Mouse (Mus musculus) forebrain, embryonic 15.5 days (tissue): Measurements from ENCODE around the gene Rnf157. TPM values are rescaled to one million over a fixed set of nuclear protein-coding genes. Genes with fewer than 3 reads are reported as not detected.

ENCODE experiments used
- ATAC-seq: fragments of 200-750 bp; cut with Nextera tagmentation; replicated peaks from 2 replicates; pipeline ENCODE4 v1.8.0; 2017; ENCODE audit warnings: mild to moderate bottlenecking, moderate TSS enrichment, moderate library complexity
- H3K27ac ChIP-seq: fragments of 300-500 bp; sonication (generic); replicated peaks from 2 replicates; pipeline ENCODE4 v1.5.1; 2015; ENCODE audit warnings: mild to moderate bottlenecking, inconsistent platforms
- H3K27me3 ChIP-seq: fragments of 300-500 bp; sonication (generic); 2 replicates; pipeline ENCODE4 v1.6.1; 2015; ENCODE audit warnings: inconsistent platforms
- H3K36me3 ChIP-seq: fragments of 300-500 bp; sonication (generic); 2 replicates; pipeline ENCODE4 v1.6.1; 2015; ENCODE audit warnings: mild to moderate bottlenecking, inconsistent platforms
- H3K4me1 ChIP-seq: fragments of 300-500 bp; sonication (generic); 2 replicates; pipeline ENCODE4 v1.6.1; 2015; ENCODE audit warnings: inconsistent platforms
- H3K4me2 ChIP-seq: fragments of 300-500 bp; sonication (generic); replicated peaks from 2 replicates; pipeline ENCODE4 v1.6.1; 2015; ENCODE audit warnings: mild to moderate bottlenecking, inconsistent platforms
- H3K4me3 ChIP-seq: fragments of 300-500 bp; sonication (generic); 2 replicates; pipeline ENCODE4 v1.5.1; 2015; ENCODE audit warnings: mild to moderate bottlenecking, inconsistent platforms
- H3K9ac ChIP-seq: fragments of 300-500 bp; sonication (generic); replicated peaks from 2 replicates; pipeline ENCODE4 v1.6.1; 2015; ENCODE audit warnings: mild to moderate bottlenecking, inconsistent platforms
- H3K9me3 ChIP-seq: fragments of 300-500 bp; sonication (generic); 2 replicates; pipeline ENCODE4 v1.6.1; 2016; ENCODE audit warnings: inconsistent platforms
- WGBS: fragments of 180-500 bp; shearing (Covaris S2); methylation state at CpG from one replicate; pipeline ENCODE4 v1.1.7; 2015; ENCODE audit warnings: mixed read lengths; 5-methylcytosine and 5-hydroxymethylcytosine counted together
- polyA plus RNA-seq: library from polyadenylated mRNA; unstranded; fragments of >200 nt; fragmentation: Nextera tagmentation; extraction: Ambion mirVana; gene quantifications from 2 replicates; pipeline ENCODE4 v1.2.1, GENCODE M21; 2015

The Rnf157 gene
- polyA plus RNA-seq, result 53.4 and 55.6 TPM in 2 replicates

DNA sequence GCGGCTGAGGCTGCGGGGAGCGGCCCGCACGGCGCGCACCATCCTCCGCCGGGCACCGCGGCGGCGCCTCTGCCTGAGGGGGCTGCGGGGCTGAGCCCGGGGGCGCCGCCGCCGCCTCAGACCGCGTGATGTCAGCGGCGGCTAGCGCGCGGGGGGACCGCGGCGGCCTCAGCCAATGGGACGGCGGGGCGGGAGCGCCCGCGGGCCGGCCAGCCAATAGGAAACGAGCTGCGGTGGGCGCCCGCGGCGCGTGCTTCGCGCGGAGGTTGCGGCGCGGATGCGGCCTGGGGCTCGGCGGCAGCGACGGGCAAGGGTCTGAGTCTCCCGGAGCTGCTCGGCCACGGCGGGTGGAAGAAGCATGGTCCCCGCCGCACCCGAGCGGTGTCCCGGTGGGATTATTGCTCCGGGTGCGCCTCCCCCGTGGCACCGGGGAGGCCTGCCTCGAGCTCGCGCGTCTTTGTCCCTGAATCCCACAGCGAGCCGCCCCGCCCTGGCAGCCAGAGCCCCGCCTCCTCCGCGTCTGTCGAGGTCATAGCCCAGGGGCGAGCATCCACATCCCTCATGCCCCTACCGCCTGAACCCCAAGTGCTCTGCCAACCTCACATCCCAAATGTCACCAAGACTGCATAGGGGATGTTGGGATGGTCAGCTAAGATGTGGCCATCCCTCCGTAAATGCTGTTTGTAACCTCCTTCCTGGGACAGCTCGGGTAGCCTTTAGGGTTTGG, at the start of gene Rnf157:
Gene Rnf157, minus strand, starts transcription at position 129 of the 727 bp plus-strand sequence.
- Histone ChIP-seq H3K4me2 (peak within 1 kb of the TSS; percentile 92), H3K9ac (peak within 1 kb of the TSS; percentile 95), H3K9me3 (no peaks in the 10 kb centered on the region), H3K4me1 (peaks cover 23% of the 10 kb centered on the region), H3K27me3 (no peaks in the 10 kb centered on the region), H3K36me3 (no peaks in the 10 kb centered on the region), H3K27ac (peak within 1 kb of the TSS; percentile 95), H3K4me3 (peak within 1 kb of the TSS; percentile 83)
- ATAC-seq, result peak; percentile 98
- 2% methylated on average over 68 of the region's 82 CpGs for WGBS

DNA sequence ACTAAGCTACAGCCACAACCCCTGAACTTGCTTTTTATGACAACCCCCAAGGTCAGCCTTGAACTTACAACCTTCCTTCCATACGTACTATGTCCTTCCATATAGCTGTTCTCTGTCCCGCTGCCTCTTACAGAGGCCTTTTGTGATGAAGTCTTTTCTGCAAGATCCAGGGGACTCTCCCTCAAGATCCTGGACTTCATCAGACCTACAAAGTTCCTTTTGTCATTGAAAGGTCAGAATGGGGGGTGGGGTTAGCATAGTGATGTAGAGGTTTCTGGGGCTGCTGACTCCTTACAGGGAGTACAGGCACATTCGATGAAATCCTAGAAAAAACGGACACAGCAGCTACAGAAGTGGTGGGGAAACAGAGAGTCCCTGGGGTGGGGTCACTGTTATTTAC, 47.0 kb upstream of the Rnf157 start:
- Histone ChIP-seq H3K9me3 (no peaks in the 10 kb centered on the region), H3K36me3 (no peaks in the 10 kb centered on the region), H3K4me2 (no peak overlapping the region), H3K4me1 (0 out of 2 replicates have a peak, but pooled peaks cover 2% of the 10 kb centered on the region), H3K9ac (no peak overlapping the region), H3K27ac (no peak overlapping the region), H3K4me3 (no peak overlapping the region), H3K27me3 (no peaks in the 10 kb centered on the region)
- ATAC-seq, result no peak
- 58% methylated on average over 4 of the region's 4 CpGs for whole genome bisulfite sequencing

DNA sequence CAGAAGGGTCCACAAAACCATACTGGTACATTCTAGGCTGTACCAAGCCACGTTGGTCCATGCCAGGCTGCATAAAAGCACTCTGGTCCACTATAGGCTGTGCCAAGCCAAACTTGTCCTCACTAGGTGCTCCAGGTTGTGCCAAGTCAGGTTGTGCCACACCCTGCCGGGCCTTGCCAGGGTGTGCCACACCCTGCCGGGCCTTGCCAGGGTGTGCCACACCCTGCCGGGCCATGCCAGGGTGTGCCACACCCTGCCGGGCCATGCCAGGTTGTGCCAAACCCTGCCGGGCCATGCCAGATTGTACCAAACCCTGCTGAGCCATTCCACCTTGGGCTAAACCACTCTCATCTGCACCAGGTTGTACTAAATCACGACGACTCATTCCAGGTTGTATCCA, 43.4 kb upstream of the Rnf157 start:
- ATAC-seq, result no peak
- no peak overlapping the region for H3K4me3 ChIP-seq
- H3K36me3 ChIP-seq, result no peaks in the 10 kb centered on the region
- H3K27me3 ChIP-seq, result no peaks in the 10 kb centered on the region
- no peaks in the 10 kb centered on the region for H3K9me3 ChIP-seq
- WGBS, result 85% methylated on average over 8 of the region's 8 CpGs
- H3K4me2 ChIP-seq, result no peak overlapping the region
- no peak overlapping the region for H3K9ac ChIP-seq
- no peaks in the 10 kb centered on the region for H3K4me1 ChIP-seq
- no peak overlapping the region for H3K27ac ChIP-seq

DNA sequence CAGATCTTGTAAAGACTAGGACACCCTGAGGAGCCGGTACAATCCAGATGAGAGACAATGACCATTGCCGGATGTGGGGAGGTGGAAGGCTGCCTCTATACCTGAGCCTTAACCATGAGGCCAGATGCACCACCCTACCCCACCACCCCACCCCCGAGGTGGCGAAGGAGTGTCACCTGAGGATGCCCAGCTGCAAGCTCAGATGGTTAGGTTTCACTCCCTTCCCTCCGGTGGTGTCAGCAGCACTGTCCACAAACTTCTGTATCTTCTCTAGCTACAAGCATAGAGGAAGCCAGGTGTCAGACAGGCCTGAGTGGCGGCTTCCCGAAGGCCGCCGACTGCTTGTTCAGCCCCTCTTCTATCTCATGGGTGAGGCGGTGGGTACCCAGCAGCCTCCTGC, 41.1 kb upstream of the Rnf157 start:
- no peak for ATAC-seq
- Histone ChIP-seq H3K36me3 (no peaks in the 10 kb centered on the region), H3K4me1 (no peaks in the 10 kb centered on the region), H3K4me2 (no peak overlapping the region), H3K9ac (no peak overlapping the region), H3K9me3 (no peaks in the 10 kb centered on the region), H3K27ac (no peak overlapping the region), H3K27me3 (no peaks in the 10 kb centered on the region), H3K4me3 (no peak overlapping the region)
- 86% methylated on average over 10 of the region's 10 CpGs for whole genome bisulfite sequencing

DNA sequence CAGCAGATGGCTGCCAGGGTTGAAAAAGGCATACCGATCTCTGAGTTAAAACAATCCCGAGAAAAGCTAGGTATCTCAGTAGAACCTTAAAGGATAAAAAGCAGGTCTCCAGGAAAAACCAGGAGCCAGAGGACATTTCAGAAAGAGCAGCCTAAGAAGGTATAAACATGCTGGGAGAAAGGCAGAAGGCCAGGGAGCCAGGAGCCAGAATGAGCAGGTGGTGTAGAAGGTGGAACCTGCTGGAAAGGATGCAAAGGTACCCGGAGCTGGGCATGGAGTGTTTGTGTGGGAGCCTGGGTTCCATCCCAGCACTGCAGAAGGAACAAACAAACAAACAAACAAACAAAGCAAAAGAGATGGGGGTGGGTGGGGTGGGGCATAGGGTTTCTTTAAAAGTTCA, 36.5 kb upstream of the Rnf157 start:
- no peak for ATAC-seq
- Histone ChIP-seq H3K27me3 (peaks cover 18% of the 10 kb centered on the region; the same call in 1 of the 2 replicates), H3K9me3 (no peaks in the 10 kb centered on the region), H3K27ac (no peak overlapping the region), H3K4me1 (peaks cover 4% of the 10 kb centered on the region), H3K9ac (no peak overlapping the region), H3K36me3 (no peaks in the 10 kb centered on the region), H3K4me2 (no peak overlapping the region), H3K4me3 (no peak overlapping the region)
- WGBS, result 87% methylated on average over 3 of the region's 3 CpGs

DNA sequence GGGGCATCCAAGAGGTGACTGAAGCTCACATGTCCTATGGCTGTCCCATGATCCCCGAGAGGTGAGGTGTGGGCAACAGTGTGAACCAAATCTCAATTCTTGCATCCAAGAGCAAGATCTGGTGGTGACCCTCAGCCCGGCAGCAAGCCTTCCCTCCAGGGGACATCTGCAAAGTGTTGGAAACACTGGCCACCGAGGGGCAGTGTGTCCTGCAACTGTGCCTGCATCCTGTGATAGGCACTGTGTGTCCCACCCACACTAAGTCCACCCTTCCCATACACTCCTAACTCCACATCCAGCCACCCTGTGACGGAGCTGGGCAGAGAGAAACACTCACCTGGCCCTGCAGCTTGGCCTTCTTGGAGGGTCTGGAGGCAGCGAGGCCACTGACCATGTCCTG, 35.0 kb upstream of the Rnf157 start:
- no peak overlapping the region for H3K9ac ChIP-seq
- H3K27me3 ChIP-seq, result peaks cover 18% of the 10 kb centered on the region; the same call in 1 of the 2 replicates
- WGBS, result 76% methylated on average over 5 of the region's 5 CpGs
- no peaks in the 10 kb centered on the region for H3K36me3 ChIP-seq
- no peak overlapping the region for H3K27ac ChIP-seq
- no peak for ATAC-seq
- H3K4me2 ChIP-seq, result no peak overlapping the region
- H3K4me3 ChIP-seq, result no peak overlapping the region
- H3K9me3 ChIP-seq, result no peaks in the 10 kb centered on the region
- H3K4me1 ChIP-seq, result peaks cover 4% of the 10 kb centered on the region

DNA sequence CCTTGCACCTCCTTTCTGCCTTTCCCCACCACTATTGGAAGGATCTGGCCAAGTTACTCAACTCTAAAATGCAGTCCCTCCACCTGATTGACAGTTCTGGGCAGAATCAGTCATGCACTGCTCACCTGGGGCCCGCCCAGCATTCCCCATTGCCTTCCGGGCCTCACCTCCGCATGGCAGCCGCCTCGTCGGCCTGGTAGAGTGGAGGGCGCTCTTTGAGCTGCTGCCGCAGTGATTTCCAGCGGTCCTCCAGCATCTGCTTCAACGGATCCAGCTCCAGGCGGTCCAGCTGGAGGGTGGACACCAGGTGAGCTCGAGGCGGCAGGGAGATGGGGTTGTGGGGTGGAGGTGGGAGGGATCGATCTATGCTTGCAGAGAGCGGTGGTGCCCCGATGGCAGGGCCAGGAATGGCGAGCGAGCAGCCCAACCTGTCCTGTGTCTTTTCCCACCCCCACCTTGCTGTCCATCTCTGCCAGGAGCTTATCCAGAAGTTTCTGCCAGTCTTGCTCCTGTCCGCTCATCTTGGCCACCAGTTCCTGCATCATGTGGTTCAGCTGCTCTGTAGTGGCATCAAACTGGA, 33.6 kb upstream of the Rnf157 start:
- no peak overlapping the region for H3K4me3 ChIP-seq
- H3K4me1 ChIP-seq, result peaks cover 4% of the 10 kb centered on the region
- H3K27ac ChIP-seq, result no peak overlapping the region
- WGBS, result 11% methylated on average over 19 of the region's 19 CpGs
- peak overlapping the region; percentile 4; the same call in 1 of the 2 replicates for H3K9ac ChIP-seq
- H3K36me3 ChIP-seq, result no peaks in the 10 kb centered on the region
- ATAC-seq, result peak; percentile 31
- no peak overlapping the region for H3K4me2 ChIP-seq
- H3K27me3 ChIP-seq, result peaks cover 18% of the 10 kb centered on the region; the same call in 1 of the 2 replicates
- no peaks in the 10 kb centered on the region for H3K9me3 ChIP-seq

DNA sequence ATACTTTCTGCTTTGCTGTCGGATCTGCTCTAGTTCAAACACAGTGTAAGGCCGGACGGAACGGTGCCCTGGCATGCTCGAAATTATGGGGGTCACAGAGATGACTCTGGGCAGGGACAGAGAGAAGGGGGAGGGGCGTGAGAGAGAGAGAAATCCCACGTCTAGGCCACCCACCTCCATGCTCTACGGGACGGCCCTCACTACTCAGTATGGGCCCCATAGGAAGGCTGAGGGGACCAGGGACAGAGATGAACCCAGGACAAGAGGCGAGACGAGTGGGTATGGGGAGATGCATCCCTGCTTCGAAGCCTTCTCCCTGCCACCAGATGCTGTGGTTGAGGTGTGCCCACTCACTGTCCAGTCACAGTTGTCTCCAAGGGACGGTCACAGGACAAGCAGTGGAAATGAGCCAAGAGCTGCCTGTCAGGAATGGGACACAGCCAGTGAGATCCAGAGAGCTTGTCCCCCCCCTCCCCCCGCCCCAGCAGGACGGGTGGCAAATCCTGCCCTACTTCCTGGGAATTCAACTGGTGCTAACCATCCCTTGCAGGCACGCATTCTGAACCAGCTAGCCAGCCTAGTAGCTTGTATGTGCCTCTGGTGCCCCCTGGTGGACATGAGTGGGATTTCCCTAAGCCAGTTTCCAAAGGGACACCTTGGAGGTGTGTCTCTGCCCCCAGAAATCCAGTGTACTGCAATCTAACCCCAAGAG, 32.9 kb upstream of the Rnf157 start:
- Histone ChIP-seq H3K27ac (no peak overlapping the region), H3K4me3 (no peak overlapping the region), H3K9me3 (no peaks in the 10 kb centered on the region), H3K4me2 (no peak overlapping the region), H3K36me3 (no peaks in the 10 kb centered on the region), H3K27me3 (peaks cover 18% of the 10 kb centered on the region; the same call in 1 of the 2 replicates), H3K4me1 (peaks cover 4% of the 10 kb centered on the region), H3K9ac (peak overlapping the region; percentile 4; the same call in 1 of the 2 replicates)
- peak; percentile 69 for ATAC-seq
- 33% methylated on average over 16 of the region's 16 CpGs for WGBS

DNA sequence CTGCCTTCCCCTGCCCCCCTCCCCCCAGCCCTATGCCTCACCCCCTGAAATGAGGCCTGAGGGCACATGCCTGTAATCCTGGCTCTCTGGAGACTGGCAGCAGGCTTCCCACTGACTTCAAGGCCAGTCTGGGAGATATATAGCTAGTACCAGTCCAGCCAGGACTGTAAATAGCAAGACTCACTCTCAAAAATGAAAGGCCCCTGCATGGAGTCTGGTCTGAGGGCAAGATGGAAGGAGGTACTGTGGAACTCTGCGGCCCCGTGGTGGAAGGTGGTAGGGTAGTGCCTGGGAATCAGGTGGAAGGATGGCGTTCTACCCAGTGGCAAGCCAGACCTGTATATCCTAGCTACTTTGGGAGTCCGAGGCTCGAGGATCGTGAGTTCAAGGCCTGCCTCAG, 31.1 kb upstream of the Rnf157 start:
- H3K9ac ChIP-seq, result no peak overlapping the region
- peaks cover 12% of the 10 kb centered on the region for H3K4me1 ChIP-seq
- peaks cover 8% of the 10 kb centered on the region; the same call in 1 of the 2 replicates for H3K36me3 ChIP-seq
- H3K27ac ChIP-seq, result no peak overlapping the region
- H3K4me2 ChIP-seq, result no peak overlapping the region
- no peaks in the 10 kb centered on the region for H3K9me3 ChIP-seq
- no peak overlapping the region for H3K4me3 ChIP-seq
- no peak for ATAC-seq
- H3K27me3 ChIP-seq, result peaks cover 18% of the 10 kb centered on the region; the same call in 1 of the 2 replicates
- 91% methylated on average over 6 of the region's 6 CpGs for WGBS

DNA sequence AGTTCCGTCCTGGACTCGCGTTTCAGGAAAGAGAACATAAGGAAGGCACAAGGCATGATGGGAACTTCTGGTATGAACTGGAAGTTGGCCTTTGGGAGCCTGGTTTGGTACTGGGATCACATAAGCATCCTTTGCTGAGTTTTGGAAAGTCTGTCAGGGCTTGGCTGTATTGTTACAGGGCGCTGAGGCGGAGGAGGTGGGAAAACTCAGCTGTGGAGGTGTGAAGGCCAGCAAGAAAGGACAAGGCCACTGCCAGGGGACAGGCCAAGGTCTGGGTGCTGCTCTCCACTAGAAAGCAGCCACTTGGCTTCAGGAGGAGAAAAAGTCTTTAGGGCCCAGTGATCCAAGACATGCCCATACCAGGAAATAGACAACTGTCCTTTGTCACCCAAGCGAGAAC, 30.5 kb upstream of the Rnf157 start:
- H3K4me2 ChIP-seq, result no peak overlapping the region
- no peak overlapping the region for H3K9ac ChIP-seq
- H3K4me3 ChIP-seq, result no peak overlapping the region
- H3K9me3 ChIP-seq, result no peaks in the 10 kb centered on the region
- peaks cover 18% of the 10 kb centered on the region; the same call in 1 of the 2 replicates for H3K27me3 ChIP-seq
- WGBS, result 73% methylated on average over 6 of the region's 6 CpGs
- H3K27ac ChIP-seq, result no peak overlapping the region
- peaks cover 11% of the 10 kb centered on the region; the same call in 1 of the 2 replicates for H3K36me3 ChIP-seq
- no peak for ATAC-seq
- peaks cover 13% of the 10 kb centered on the region for H3K4me1 ChIP-seq

DNA sequence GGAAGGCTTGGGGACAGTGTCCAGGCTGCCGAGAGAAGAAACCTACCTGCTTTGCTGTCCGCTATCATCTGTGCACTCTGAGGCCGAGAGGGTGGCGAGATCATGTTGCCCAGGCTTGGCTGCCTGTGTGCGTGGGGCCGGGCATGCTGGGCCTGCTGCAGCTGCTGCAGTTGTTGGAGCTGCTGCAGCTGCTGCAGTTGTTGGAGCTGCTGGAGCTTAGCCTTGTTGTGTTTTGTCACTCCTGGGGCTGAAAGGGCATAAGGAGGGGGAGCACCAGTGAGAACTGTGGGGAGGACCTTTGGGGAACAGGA, 30.0 kb upstream of the Rnf157 start:
- H3K27me3 ChIP-seq, result peaks cover 15% of the 10 kb centered on the region; the same call in 1 of the 2 replicates
- H3K36me3 ChIP-seq, result peaks cover 11% of the 10 kb centered on the region; the same call in 1 of the 2 replicates
- no peak for ATAC-seq
- 86% methylated on average over 6 of the region's 6 CpGs for WGBS
- H3K27ac ChIP-seq, result no peak overlapping the region
- H3K9ac ChIP-seq, result no peak overlapping the region
- no peak overlapping the region for H3K4me2 ChIP-seq
- H3K4me1 ChIP-seq, result peaks cover 13% of the 10 kb centered on the region
- no peaks in the 10 kb centered on the region for H3K9me3 ChIP-seq
- no peak overlapping the region for H3K4me3 ChIP-seq
